Mouse (Mus musculus): ENCODE data around the gene Noto.

Gene Noto

DNA sequence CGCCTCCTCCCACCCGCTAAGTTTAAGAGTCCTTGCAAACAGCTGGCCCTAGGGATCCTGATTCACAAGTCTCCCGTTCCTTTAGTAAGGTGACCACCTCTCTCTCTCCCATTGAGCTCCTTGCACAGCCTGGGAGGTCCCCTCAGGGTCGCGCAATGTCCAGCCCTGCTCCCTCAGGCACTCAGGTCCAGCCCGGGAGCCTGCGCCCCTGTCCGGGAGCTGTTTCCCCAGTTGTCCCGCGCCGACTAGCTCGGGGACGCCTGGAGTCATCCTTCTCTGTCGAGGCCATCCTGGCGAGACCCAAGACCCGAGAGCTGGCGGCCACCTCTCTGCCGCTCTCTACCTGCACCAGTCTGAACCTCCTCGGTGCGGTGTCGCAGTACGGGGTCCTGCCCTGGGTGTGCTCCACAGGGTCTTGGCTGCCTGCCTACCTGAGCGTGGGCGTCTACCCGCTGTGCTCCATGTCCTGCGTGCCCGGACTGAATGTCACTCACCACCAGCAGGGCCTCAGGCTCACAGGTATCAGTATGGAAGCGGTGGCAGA lies at the start of gene Noto:
Gene Noto (plus strand): TSS at position 51 of the 544 bp plus-strand sequence.
- in situ Hi-C loops (cut with MboI, MseI), result no loop called here

DNA sequence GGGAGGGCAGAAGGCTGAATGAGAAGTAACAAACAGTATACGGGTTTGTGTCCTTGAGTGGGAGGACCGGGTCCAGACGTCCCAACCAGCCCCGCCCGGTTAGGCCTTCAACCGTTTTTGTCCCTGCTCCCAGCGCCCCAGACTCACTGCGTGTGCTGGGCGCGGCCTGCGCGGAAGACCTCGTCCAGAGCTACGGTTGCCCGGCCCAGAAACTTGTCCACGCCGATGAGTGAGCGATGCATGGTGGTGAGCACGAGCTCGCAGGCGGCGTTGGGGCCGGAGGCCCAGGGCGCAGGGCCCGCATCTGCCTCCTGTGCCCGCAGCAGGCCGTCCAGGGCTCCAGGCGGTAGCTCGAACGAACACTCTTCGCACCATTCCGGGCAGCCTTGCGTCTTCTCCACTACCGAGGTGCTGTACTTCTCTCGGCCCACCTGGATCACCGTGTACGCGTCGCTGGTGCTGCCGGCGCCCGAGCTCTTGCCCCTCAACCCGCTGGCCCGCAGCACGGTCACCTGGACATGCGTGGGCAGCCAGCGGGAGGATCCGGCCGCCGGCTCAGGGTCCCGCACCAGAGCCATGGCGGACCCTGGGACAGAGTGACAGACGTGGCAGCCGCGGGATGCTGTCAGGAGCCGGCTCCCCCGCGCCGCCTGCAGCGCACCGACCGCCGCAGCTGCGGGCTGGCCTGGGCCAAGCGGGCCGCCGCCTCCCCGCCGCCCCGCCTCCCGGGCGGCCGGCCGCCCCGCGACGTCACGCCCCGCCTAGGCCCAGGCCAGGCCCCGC lies 49.5 kb upstream of the Noto start, which contains the start of gene Rab11fip5:
Gene Rab11fip5 (minus strand): TSS at position 684 of the 783 bp plus-strand sequence.
- in situ Hi-C loops (cut with MboI, MseI), result no loop called here

DNA sequence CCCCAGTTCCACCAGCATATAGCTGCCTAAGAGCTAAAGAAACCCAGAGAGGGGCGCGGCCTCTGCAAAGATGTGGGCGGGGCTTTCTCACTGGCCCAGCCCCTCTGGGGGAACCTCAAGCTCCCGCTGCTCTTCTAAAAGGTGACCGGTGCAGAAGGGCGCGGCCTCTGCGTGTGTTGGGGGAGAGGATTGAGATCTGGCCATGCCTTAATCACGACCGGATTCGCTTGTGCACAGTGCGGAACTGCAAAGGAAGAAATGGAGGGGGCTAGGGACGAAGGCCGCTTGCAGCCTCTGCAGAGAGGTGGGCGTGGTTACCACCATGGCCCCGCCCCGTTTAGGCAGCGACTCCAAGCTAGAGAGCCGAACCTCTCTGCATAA lies 49.0 kb upstream of the Noto start:
- in situ Hi-C loops (cut with MboI, MseI), result no loop called here

DNA sequence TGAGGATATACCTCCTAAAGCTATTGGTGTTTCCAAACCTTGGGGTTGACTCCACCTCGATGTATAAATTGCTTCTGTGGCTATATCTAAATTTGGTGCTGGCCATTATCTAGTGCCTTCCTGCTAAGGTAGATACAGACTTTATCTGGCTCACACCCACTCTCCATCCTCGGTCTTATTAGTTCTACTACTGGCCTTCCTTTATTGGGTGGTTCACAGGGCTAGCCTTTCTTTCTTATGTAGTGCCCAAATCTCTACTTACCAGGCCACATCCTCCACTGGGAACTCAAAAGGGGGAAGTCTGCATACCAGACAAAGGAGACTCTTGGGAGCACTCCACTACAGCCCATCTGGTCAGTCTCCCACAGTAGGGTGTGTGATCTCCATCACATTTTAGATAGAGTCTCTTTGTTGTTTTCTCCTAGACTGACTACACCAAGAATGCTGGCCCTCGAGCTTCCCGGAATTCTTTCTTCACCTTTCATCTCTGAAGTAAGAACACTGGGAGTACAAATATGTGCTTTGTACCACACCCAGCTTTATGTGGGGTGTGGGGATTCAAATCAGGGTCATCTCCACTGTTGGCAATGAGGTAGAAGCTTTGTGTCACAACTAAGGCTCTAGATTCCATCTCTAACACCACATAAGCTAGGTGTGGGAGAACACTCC lies 46.5 kb upstream of the Noto start:
- in situ Hi-C loops (cut with MboI, MseI), result no loop called here

DNA sequence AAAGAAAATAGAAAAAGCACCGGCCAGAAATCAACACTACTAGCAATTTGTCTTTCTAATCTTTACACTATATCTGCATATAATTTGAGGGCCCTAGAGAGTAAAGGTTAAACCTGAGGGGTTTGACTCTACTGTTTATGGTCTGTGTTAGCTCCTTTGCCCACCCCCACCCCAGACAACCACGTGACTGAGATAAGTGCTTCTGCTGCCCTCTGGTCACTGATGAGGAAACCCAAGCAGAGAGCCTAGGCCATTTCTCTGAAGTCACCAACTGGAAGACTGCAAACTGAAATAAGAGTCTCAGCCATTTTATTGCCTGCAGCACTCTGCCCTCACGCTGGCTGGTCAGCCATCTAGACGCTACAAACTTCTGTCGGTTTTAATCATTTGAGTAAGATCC lies 45.8 kb upstream of the Noto start:
- in situ Hi-C loops (cut with MboI, MseI), result no loop called here

DNA sequence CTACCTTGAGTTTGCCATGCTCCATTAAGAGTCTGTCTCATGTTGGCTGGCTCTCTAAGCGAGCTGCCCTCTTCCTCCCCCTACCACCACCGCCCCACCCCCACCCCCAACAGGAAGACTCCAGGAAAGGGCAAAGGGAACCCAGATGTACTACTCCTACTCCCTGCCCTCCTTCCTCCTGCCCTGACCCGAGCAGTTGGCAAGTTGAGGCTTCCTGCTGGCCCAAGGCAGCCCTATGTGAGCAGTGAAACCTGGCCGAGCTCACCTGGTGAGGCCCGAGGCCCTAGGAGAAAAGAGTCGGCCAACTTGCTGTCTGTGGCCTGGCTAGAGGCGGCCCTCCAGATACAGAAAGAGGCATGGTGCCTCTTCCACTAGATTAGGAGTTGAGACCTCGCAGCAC lies 45.1 kb upstream of the Noto start:
- in situ Hi-C loops (cut with MboI, MseI), result no loop called here

- in situ Hi-C loops (cut with MboI, MseI), result no loop called here
Measured at GRCm38 (mm10) chr6:85380201-85380900, 43.3 kb upstream of the Noto start.

GRCm38 (mm10) chr6:85380901-85381647 lies 42.6 kb upstream of the Noto start:
- in situ Hi-C loops (cut with MboI, MseI), result no loop called here

DNA sequence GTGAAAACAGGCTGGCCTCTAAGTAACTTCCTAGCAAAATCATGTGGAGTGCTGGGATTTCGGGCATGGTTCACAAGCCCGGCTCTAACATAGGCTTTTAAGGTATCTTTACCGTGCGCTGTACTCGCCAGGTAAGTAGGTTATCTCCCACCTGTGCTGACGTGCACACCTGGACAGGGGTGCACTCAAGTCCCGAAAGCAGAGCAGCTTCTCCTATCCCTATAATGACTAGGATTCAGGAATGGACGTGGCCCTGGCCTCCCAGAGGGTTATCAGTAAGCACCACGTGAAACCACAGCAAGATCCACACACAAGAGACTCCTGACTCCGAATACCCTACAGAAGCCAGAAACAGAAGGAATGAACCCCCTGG lies 42.1 kb upstream of the Noto start:
- in situ Hi-C loops (cut with MboI, MseI), result no loop called here

- in situ Hi-C loops (cut with MboI, MseI), result no loop called here
Measured at GRCm38 (mm10) chr6:85382791-85383190, 40.9 kb upstream of the Noto start.

GRCm38 (mm10) chr6:85388608-85389007 lies 35.1 kb upstream of the Noto start:
- in situ Hi-C loops (cut with MboI, MseI), result loop anchor here (5.0 kb wide), 1 partner anchor 41 kb away; no protein-coding TSS in a partner anchor

DNA sequence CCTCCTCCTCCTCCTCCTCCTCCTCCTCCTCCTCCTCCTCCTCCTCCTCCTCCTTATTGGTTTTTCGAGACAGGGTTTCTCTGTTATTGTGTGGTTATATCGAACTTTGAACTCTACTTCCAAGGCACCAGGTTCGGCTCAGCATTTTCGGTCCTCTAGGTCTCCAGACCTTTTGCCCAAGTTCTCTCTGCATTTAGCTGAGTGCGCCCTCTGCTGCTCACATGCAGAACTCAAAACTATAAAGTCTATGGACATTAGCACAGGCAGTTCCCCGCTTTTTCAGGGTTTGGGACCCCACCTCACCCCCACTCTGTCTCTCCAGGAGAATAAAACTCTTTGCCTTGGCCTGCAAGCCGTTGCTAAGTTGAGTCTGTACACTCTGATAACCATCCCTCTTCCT lies 31.9 kb upstream of the Noto start:
- in situ Hi-C loops (cut with MboI, MseI), result no loop called here

DNA sequence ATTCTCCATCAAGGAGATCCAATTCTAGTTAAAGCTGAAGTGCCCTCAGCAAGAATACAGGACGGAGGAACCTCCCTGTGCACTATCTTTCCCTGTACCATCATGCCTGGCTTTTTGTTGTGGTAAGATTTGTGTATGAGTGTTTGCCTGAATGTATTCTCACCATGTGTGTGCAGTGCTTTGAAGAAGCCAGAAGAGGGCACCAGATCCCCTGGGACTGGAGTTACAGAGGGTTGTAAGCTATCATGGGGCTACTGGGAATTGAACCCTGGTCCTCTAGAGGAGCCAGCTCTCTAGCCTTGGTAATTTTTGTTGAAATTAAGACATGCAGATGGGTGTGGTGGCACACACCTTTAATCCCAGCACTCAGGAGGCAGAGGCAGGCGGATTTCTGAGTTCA lies 28.3 kb upstream of the Noto start:
- in situ Hi-C loops (cut with MboI, MseI), result no loop called here

DNA sequence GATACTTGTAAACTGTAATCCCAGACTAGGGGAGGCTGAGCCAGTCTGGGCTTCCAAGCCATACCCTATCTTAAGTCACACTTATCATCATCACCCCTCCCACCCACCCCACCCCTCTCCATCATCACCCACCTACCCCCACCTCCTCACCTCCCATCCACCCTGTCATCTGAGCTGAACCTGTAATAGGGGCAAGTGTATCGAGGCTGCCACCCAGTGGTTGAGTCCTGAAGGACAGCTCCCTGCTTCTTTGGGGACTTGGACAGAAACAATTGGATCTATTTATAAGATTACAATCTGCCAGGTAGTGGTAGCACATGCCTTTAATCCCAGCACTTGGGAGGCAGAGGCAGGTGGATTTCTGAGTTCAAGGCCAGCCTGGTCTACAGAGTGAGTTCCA lies 26.5 kb upstream of the Noto start:
- in situ Hi-C loops (cut with MboI, MseI), result no loop called here

GRCm38 (mm10) chr6:85399715-85400114 lies 24.0 kb upstream of the Noto start:
- in situ Hi-C loops (cut with MboI, MseI), result loop anchor here (10.0 kb wide), 1 partner anchor 235 kb away; no protein-coding TSS in a partner anchor

DNA sequence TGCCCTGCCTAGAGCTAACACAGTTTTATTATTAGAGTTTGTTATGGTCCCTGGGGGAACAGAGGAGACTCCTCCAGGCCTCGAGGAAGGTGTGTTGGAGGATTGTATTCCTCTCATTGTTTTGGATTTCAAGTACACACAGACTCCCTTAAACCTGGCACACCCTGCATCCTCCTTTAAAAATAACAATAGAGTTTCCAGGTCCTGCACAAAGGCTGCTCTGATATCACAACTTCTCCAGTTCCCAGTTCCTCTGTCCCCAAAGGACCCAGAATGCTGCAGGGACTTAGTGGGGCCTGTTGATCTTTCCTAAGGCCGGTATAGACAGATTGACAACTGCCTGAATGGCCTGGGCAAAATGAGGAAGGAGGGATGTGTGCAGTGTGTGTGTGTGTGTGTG lies 21.1 kb upstream of the Noto start:
- in situ Hi-C loops (cut with MboI, MseI), result loop anchor here (10.0 kb wide), 1 partner anchor 238 kb away; no protein-coding TSS in a partner anchor

- in situ Hi-C loops (cut with MboI, MseI), result loop anchor here (10.0 kb wide), 1 partner anchor 238 kb away; no protein-coding TSS in a partner anchor
Measured at GRCm38 (mm10) chr6:85403039-85403438, 20.6 kb upstream of the Noto start.

GRCm38 (mm10) chr6:85409003-85409402 lies 14.7 kb upstream of the Noto start:
- in situ Hi-C loops (cut with MboI, MseI), result loop anchor here (10.0 kb wide), 1 partner anchor 244 kb away; no protein-coding TSS in a partner anchor

DNA sequence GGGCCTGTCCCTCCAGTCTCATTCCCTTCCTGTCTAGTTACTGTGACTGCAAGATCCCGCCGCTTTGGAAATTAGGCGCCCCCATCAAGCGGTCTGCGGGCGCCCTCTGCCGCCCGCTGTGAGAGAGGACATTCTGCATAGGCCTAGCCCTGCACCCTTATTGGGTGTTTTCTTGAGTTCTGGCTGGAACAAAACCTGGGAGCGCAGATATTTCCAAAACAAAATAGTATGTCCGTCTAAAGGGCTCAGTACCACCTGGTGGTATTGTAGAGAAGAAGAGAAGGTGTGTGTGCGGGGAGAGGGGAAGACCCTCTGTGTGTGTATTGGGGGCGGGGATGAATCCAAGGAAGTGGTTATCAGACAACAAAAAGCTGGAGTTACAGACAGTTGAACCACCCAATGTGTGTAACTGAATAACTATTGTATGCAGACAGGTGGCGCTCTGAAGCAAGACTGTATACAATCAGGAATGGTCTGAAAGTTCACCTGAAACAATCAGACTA lies 12.9 kb upstream of the Noto start:
- in situ Hi-C loops (cut with MboI, MseI), result loop anchor here (5.0 kb wide), 1 partner anchor 149 kb away; no protein-coding TSS in a partner anchor

GRCm38 (mm10) chr6:85415829-85416228 lies 7.9 kb upstream of the Noto start:
- in situ Hi-C loops (cut with MboI, MseI), result no loop called here

- in situ Hi-C loops (cut with MboI, MseI), result no loop called here
Measured at GRCm38 (mm10) chr6:85419150-85419549, 4.5 kb upstream of the Noto start.
